Mouse (Mus musculus) liver, adult (tissue): ENCODE measurements around the gene Padi1.

Source experiments
- GATA4 ChIP-seq: IDR thresholded peaks from 2 replicates; pipeline ENCODE4 v1.6.1; 2014; ENCODE audit warnings: mild to moderate bottlenecking, low read length; ENCODE audit not compliant: insufficient replicate concordance

Padi1 gene

GRCm38 (mm10) chr4:140842909-140843308 is 2.7 kb downstream of the Padi1 start:
- no peak for TF ChIP-seq GATA4

- no peak for TF ChIP-seq GATA4
Observed at GRCm38 (mm10) chr4:140837879-140838278, 7.7 kb downstream of the Padi1 start.

- no peak for TF ChIP-seq GATA4
Observed at GRCm38 (mm10) chr4:140836208-140836866, 9.2 kb downstream of the Padi1 start.

GRCm38 (mm10) chr4:140835682-140836081 is 9.9 kb downstream of the Padi1 start:
- no peak for TF ChIP-seq GATA4

- no peak for TF ChIP-seq GATA4
Observed at GRCm38 (mm10) chr4:140834327-140834934, 11.1 kb downstream of the Padi1 start.

GRCm38 (mm10) chr4:140832821-140833220 is 12.8 kb downstream of the Padi1 start:
- no peak for TF ChIP-seq GATA4

GRCm38 (mm10) chr4:140831808-140832207 is 13.8 kb downstream of the Padi1 start:
- TF ChIP-seq GATA4: no peak

GRCm38 (mm10) chr4:140827237-140827636 is 18.3 kb downstream of the Padi1 start:
- no peak for TF ChIP-seq GATA4

GRCm38 (mm10) chr4:140825942-140826341 is 19.6 kb downstream of the Padi1 start:
- TF ChIP-seq GATA4: no peak

GRCm38 (mm10) chr4:140821988-140822387 is 23.6 kb downstream of the Padi1 start:
- no peak for TF ChIP-seq GATA4

- no peak for TF ChIP-seq GATA4
Observed at GRCm38 (mm10) chr4:140817413-140817812, 28.2 kb downstream of the Padi1 start.

GRCm38 (mm10) chr4:140815996-140816917 is 29.3 kb downstream of the Padi1 start:
- no peak for TF ChIP-seq GATA4

- no peak for TF ChIP-seq GATA4
Observed at GRCm38 (mm10) chr4:140815496-140815895, 30.1 kb downstream of the Padi1 start.

- no peak for TF ChIP-seq GATA4
Observed at GRCm38 (mm10) chr4:140814241-140815225, 31.0 kb downstream of the Padi1 start.
